Mouse (Mus musculus) MEL (cell line): ENCODE measurements around the gene Fbxo21. TPM values are rescaled to one million over a fixed set of nuclear protein-coding genes. Genes with fewer than 3 reads are reported as not detected.
A peak's percentile ranks its signal among the peaks of the same experiment; 100 is the strongest.

Source experiments
- DNase-seq: peaks from one replicate; pipeline ENCODE4 v3.0.0; 2011; ENCODE audit warnings: low read depth, low spot score
- H3K27ac ChIP-seq: 2 replicates; pipeline ENCODE4 v1.5.1; 2012; ENCODE audit warnings: low read depth, mild to moderate bottlenecking, control low read depth, low read length, moderate library complexity; ENCODE audit not compliant: control insufficient read depth
- H3K27me3 ChIP-seq, 2 experiments: fragments of 150-350 bp in 1 of 2; sonication (generic) in 1 of 2; 2 replicates each; pipeline ENCODE4 v1.6.1; 2012; ENCODE audit warnings: low read length in 2 of 2, mild to moderate bottlenecking in 2 of 2, improper control_type of control experiment in 1 of 2, moderate library complexity in 1 of 2; ENCODE audit not compliant: insufficient read depth in 2 of 2, control insufficient read depth in 1 of 2
- H3K36me3 ChIP-seq, 2 experiments: 2 replicates each; pipeline ENCODE4 v1.6.1; 2012 to 2014; ENCODE audit warnings: low read length in 2 of 2, improper control_type of control experiment in 1 of 2, inconsistent platforms in 1 of 2, mild to moderate bottlenecking in 1 of 2; ENCODE audit not compliant: insufficient read depth in 2 of 2, control insufficient read depth in 1 of 2
- H3K4me1 ChIP-seq, 2 experiments: fragments of 150-350 bp in 1 of 2; sonication (generic) in 1 of 2; 2 replicates each; pipeline ENCODE4 v1.6.1; 2012; ENCODE audit warnings: low read length in 2 of 2, improper control_type of control experiment in 1 of 2, mild to moderate bottlenecking in 1 of 2; ENCODE audit not compliant: insufficient read depth in 2 of 2, control insufficient read depth in 1 of 2
- H3K4me3 ChIP-seq, 2 experiments: fragments of 150-350 bp in 1 of 2; sonication (generic) in 1 of 2; 2 replicates each; pipeline ENCODE4 v1.5.1; 2012; ENCODE audit warnings: low read depth in 2 of 2, low read length in 2 of 2, mild to moderate bottlenecking in 2 of 2, moderate library complexity in 2 of 2, control low read depth in 1 of 2, improper control_type of control experiment in 1 of 2; ENCODE audit not compliant: control insufficient read depth in 1 of 2, insufficient read depth in 1 of 2
- H3K79me2 ChIP-seq: 2 replicates; pipeline ENCODE4 v1.6.1; 2012; ENCODE audit warnings: mild to moderate bottlenecking, low read length, moderate library complexity; ENCODE audit not compliant: control insufficient read depth, poor library complexity, insufficient read depth
- H3K9ac ChIP-seq: 2 replicates; pipeline ENCODE4 v1.6.1; 2012; ENCODE audit warnings: low read depth, mild to moderate bottlenecking, control low read depth, low read length, moderate library complexity; ENCODE audit not compliant: control insufficient read depth, poor library complexity, severe bottlenecking
- H3K9me3 ChIP-seq: fragments of 150-350 bp; sonication (generic); replicated peaks from 2 replicates; pipeline ENCODE4 v1.6.1; 2012; ENCODE audit warnings: mild to moderate bottlenecking, low read length, improper control_type of control experiment, moderate library complexity; ENCODE audit not compliant: insufficient read depth
- CHD2 ChIP-seq: IDR thresholded peaks from 2 replicates; pipeline ENCODE4 v1.6.1; 2011; ENCODE audit warnings: low read length, improper control_type of control experiment
- CTCF ChIP-seq, 3 experiments: IDR thresholded peaks in 2 of 3; conservative IDR thresholded peaks in 1 of 3; 2 replicates each; pipeline ENCODE4 v1.5.1; 2011 to 2012; ENCODE audit warnings: low read length in 3 of 3, low read depth in 2 of 3, mild to moderate bottlenecking in 2 of 3, improper control_type of control experiment in 1 of 3, inconsistent platforms in 1 of 3, mixed read lengths in 1 of 3, moderate library complexity in 1 of 3; ENCODE audit not compliant: control insufficient read depth in 1 of 3, insufficient read depth in 1 of 3, poor library complexity in 1 of 3, severe bottlenecking in 1 of 3
- ELF1 ChIP-seq: IDR thresholded peaks from 2 replicates; pipeline ENCODE4 v1.6.1; 2014; ENCODE audit warnings: low read depth, mild to moderate bottlenecking, inconsistent platforms, low read length, improper control_type of control experiment, moderate library complexity
- GABPA ChIP-seq: IDR thresholded peaks from 2 replicates; pipeline ENCODE4 v1.6.1; 2012; ENCODE audit warnings: low read depth, mild to moderate bottlenecking, inconsistent platforms, low read length, improper control_type of control experiment, moderate library complexity
- GATA1 ChIP-seq: IDR thresholded peaks from 2 replicates; pipeline ENCODE4 v1.6.1; 2011; ENCODE audit warnings: low read depth, low read length, improper control_type of control experiment
- HCFC1 ChIP-seq: IDR thresholded peaks from 2 replicates; pipeline ENCODE4 v1.6.1; 2012; ENCODE audit warnings: low read depth, mild to moderate bottlenecking, inconsistent platforms, low read length, improper control_type of control experiment, moderate library complexity
- MAFK ChIP-seq: IDR thresholded peaks from 2 replicates; pipeline ENCODE4 v1.6.1; 2011; ENCODE audit warnings: low read depth, mild to moderate bottlenecking, low read length, improper control_type of control experiment, borderline replicate concordance
- MEF2A ChIP-seq: IDR thresholded peaks from 2 replicates; pipeline ENCODE4 v1.6.1; 2014; ENCODE audit warnings: low read depth, mild to moderate bottlenecking, inconsistent platforms, low read length, improper control_type of control experiment; ENCODE audit not compliant: poor library complexity, insufficient replicate concordance, severe bottlenecking; ENCODE audit errors: extremely low read depth
- MYC ChIP-seq: IDR thresholded peaks from 2 replicates; pipeline ENCODE4 v1.6.1; 2011; ENCODE audit warnings: low read depth, mild to moderate bottlenecking, low read length, improper control_type of control experiment, moderate library complexity
- NRF1 ChIP-seq: IDR thresholded peaks from 2 replicates; pipeline ENCODE4 v1.6.1; 2014; ENCODE audit warnings: low read depth, mild to moderate bottlenecking, inconsistent platforms, low read length, improper control_type of control experiment, moderate library complexity; ENCODE audit not compliant: poor library complexity, insufficient read depth, severe bottlenecking
- POLR2A ChIP-seq, 2 experiments: IDR thresholded peaks; 2 replicates each; pipeline ENCODE4 v1.6.1; 2011 to 2012; ENCODE audit warnings: low read length in 2 of 2, mild to moderate bottlenecking in 2 of 2, control low read depth in 1 of 2, improper control_type of control experiment in 1 of 2, low read depth in 1 of 2, moderate library complexity in 1 of 2; ENCODE audit not compliant: control insufficient read depth in 1 of 2, insufficient read depth in 1 of 2, poor library complexity in 1 of 2
- POLR2AphosphoS2 ChIP-seq: IDR thresholded peaks from 2 replicates; pipeline ENCODE4 v1.6.1; 2011; ENCODE audit warnings: low read length, improper control_type of control experiment
- RAD21 ChIP-seq: IDR thresholded peaks from 2 replicates; pipeline ENCODE4 v1.6.1; 2011; ENCODE audit warnings: mild to moderate bottlenecking, low read depth, low read length, improper control_type of control experiment
- RCOR1 ChIP-seq: IDR thresholded peaks from 2 replicates; pipeline ENCODE4 v1.6.1; 2012; ENCODE audit warnings: low read depth, mild to moderate bottlenecking, inconsistent platforms, low read length, improper control_type of control experiment
- SMC3 ChIP-seq: IDR thresholded peaks from 2 replicates; pipeline ENCODE4 v1.6.1; 2011; ENCODE audit warnings: low read depth, low read length, improper control_type of control experiment
- TCF12 ChIP-seq: IDR thresholded peaks from 2 replicates; pipeline ENCODE4 v1.6.1; 2014; ENCODE audit warnings: low read depth, mild to moderate bottlenecking, inconsistent platforms, low read length, improper control_type of control experiment, moderate library complexity
- UBTF ChIP-seq: IDR thresholded peaks from 2 replicates; pipeline ENCODE4 v1.6.1; 2012; ENCODE audit warnings: low read depth, mild to moderate bottlenecking, inconsistent platforms, low read length, improper control_type of control experiment, moderate library complexity, borderline replicate concordance; ENCODE audit not compliant: insufficient read depth
- USF1 ChIP-seq: IDR thresholded peaks from 2 replicates; pipeline ENCODE4 v1.6.1; 2014; ENCODE audit warnings: low read depth, mild to moderate bottlenecking, inconsistent platforms, low read length, improper control_type of control experiment, moderate library complexity
- USF2 ChIP-seq, 2 experiments: IDR thresholded peaks; 2 replicates each; pipeline ENCODE4 v1.6.1; 2011 to 2012; ENCODE audit warnings: improper control_type of control experiment in 2 of 2, low read length in 2 of 2, borderline replicate concordance in 1 of 2, inconsistent platforms in 1 of 2, low read depth in 1 of 2, mild to moderate bottlenecking in 1 of 2; ENCODE audit not compliant: insufficient read depth in 1 of 2
- ZKSCAN1 ChIP-seq: IDR thresholded peaks from 2 replicates; pipeline ENCODE4 v1.6.1; 2012; ENCODE audit warnings: low read depth, mild to moderate bottlenecking, inconsistent platforms, low read length, improper control_type of control experiment, moderate library complexity
- polyA plus RNA-seq, 2 experiments: library from polyadenylated mRNA; stranded (reverse) in 1 of 2; unstranded in 1 of 2; fragments of >175 nt in 1 of 2; fragments of >200 nt in 1 of 2; gene quantifications; 2 replicates each; pipeline versions ENCODE4 v1.2.1 to v1.2.4; 2012; ENCODE audit warnings: low replicate concordance in 2 of 2, low read depth in 1 of 2; ENCODE audit not compliant: insufficient read length in 2 of 2, insufficient read depth in 1 of 2, missing spikeins in 1 of 2
- total RNA-seq: library from RNA; depleted of rRNA; stranded (reverse); fragments of 300-350 nt; gene quantifications from 2 replicates; pipeline ENCODE4 v1.2.3, GENCODE M21; 2012

Gene Fbxo21
- total and polyA plus RNA-seq, 3 experiments, result 10.4 to 20.5 TPM; not detected in 1

GRCm38 (mm10) chr5:118002059-118002458 is 25.5 kb downstream of the Fbxo21 start:
- no peaks in the 10 kb centered on the region for H3K36me3 ChIP-seq

GRCm38 (mm10) chr5:118004619-118005018 is 28.1 kb downstream of the Fbxo21 start:
- Histone ChIP-seq H3K9ac (no peak overlapping the region), H3K27ac (no peak overlapping the region), H3K27me3 (no peaks in the 10 kb centered on the region), H3K4me1 (no peaks in the 10 kb centered on the region), H3K9me3 (no peaks in the 10 kb centered on the region), H3K36me3 (no peaks in the 10 kb centered on the region), H3K4me3 (no peak overlapping the region), H3K79me2 (no peaks in the 10 kb centered on the region)
- TF ChIP-seq CTCF (IDR thresholded peaks at IDR 0.05 in 2 of 3, conservative IDR thresholded peaks at IDR 0.05 in 1 of 3; ENCODE audit: control insufficient read depth in 1 of 3, insufficient read depth in 1 of 3, low read depth in 2 of 3, low read length in 3 of 3, poor library complexity in 1 of 3, severe bottlenecking in 1 of 3) (peak; percentile 70 to 86 (median 76)), POLR2AphosphoS2 (no peak), SMC3 (peak; percentile 42; the same call in 1 of the 2 replicates), RAD21 (peak; percentile 16; the same call in 1 of the 2 replicates), ZKSCAN1 (no peak)
- DNase-seq, result peak; percentile 52

More at GRCm38 (mm10) chr5:118002059-118002458, 25.5 kb downstream of the Fbxo21 start:
- TF ChIP-seq CTCF (IDR thresholded peaks at IDR 0.05 in 2 of 3, conservative IDR thresholded peaks at IDR 0.05 in 1 of 3; ENCODE audit: control insufficient read depth in 1 of 3, insufficient read depth in 1 of 3, low read depth in 2 of 3, low read length in 3 of 3, poor library complexity in 1 of 3, severe bottlenecking in 1 of 3) (peak; percentile 74 to 86 (median 80)), GATA1 (no peak), RAD21 (peak; percentile 52), SMC3 (peak; percentile 53), MYC (no peak)
- no peaks in the 10 kb centered on the region for H3K27me3 ChIP-seq
- no peaks in the 10 kb centered on the region for H3K79me2 ChIP-seq
- H3K4me1 ChIP-seq, result no peaks in the 10 kb centered on the region
- H3K9ac ChIP-seq, result no peak overlapping the region
- H3K4me3 ChIP-seq, result no peak overlapping the region
- DNase-seq, result peak; percentile 59
- no peak overlapping the region for H3K27ac ChIP-seq
- H3K9me3 ChIP-seq, result no peaks in the 10 kb centered on the region

- Histone ChIP-seq H3K36me3 (no peaks in the 10 kb centered on the region), H3K79me2 (no peaks in the 10 kb centered on the region), H3K9ac (no peak overlapping the region), H3K4me1 (no peaks in the 10 kb centered on the region), H3K27ac (no peak overlapping the region), H3K4me3 (no peak overlapping the region), H3K27me3 (no peaks in the 10 kb centered on the region), H3K9me3 (no peaks in the 10 kb centered on the region)
- TF ChIP-seq POLR2A (IDR thresholded peaks at IDR 0.05; ENCODE audit: control insufficient read depth in 1 of 2, insufficient read depth in 1 of 2, low read depth in 1 of 2, low read length in 2 of 2, poor library complexity in 1 of 2) (no peak), GABPA (no peak), CHD2 (no peak), USF1 (no peak), ELF1 (no peak), MEF2A (no peak), MAFK (no peak), HCFC1 (no peak), RCOR1 (no peak), CTCF (IDR thresholded peaks at IDR 0.05 in 2 of 3, conservative IDR thresholded peaks at IDR 0.05 in 1 of 3; ENCODE audit: control insufficient read depth in 1 of 3, insufficient read depth in 1 of 3, low read depth in 2 of 3, low read length in 3 of 3, poor library complexity in 1 of 3, severe bottlenecking in 1 of 3) (no peak), USF2 (IDR thresholded peaks at IDR 0.05; ENCODE audit: borderline replicate concordance in 1 of 2, insufficient read depth in 1 of 2, low read depth in 1 of 2, low read length in 2 of 2) (no peak), TCF12 (no peak), NRF1 (no peak), UBTF (no peak)
- DNase-seq, result no peak
These were observed 29.2 kb downstream of the Fbxo21 start for GRCm38 (mm10) chr5:118005728-118006127.
